Mouse (Mus musculus) forebrain, embryonic 15.5 days (tissue): ENCODE results near the gene Itch. TPM values are rescaled to one million over a fixed set of nuclear protein-coding genes. Genes with fewer than 3 reads are reported as not detected.
A peak's percentile ranks its signal among the peaks of the same experiment; 100 is the strongest.

Experiments
- ATAC-seq: fragments of 200-750 bp; cut with Nextera tagmentation; replicated peaks from 2 replicates; pipeline ENCODE4 v1.8.0; 2017; ENCODE audit warnings: mild to moderate bottlenecking, moderate TSS enrichment, moderate library complexity
- H3K27ac ChIP-seq: fragments of 300-500 bp; sonication (generic); replicated peaks from 2 replicates; pipeline ENCODE4 v1.5.1; 2015; ENCODE audit warnings: mild to moderate bottlenecking, inconsistent platforms
- H3K27me3 ChIP-seq: fragments of 300-500 bp; sonication (generic); 2 replicates; pipeline ENCODE4 v1.6.1; 2015; ENCODE audit warnings: inconsistent platforms
- H3K36me3 ChIP-seq: fragments of 300-500 bp; sonication (generic); 2 replicates; pipeline ENCODE4 v1.6.1; 2015; ENCODE audit warnings: mild to moderate bottlenecking, inconsistent platforms
- H3K4me1 ChIP-seq: fragments of 300-500 bp; sonication (generic); 2 replicates; pipeline ENCODE4 v1.6.1; 2015; ENCODE audit warnings: inconsistent platforms
- H3K4me2 ChIP-seq: fragments of 300-500 bp; sonication (generic); replicated peaks from 2 replicates; pipeline ENCODE4 v1.6.1; 2015; ENCODE audit warnings: mild to moderate bottlenecking, inconsistent platforms
- H3K4me3 ChIP-seq: fragments of 300-500 bp; sonication (generic); 2 replicates; pipeline ENCODE4 v1.5.1; 2015; ENCODE audit warnings: mild to moderate bottlenecking, inconsistent platforms
- H3K9ac ChIP-seq: fragments of 300-500 bp; sonication (generic); replicated peaks from 2 replicates; pipeline ENCODE4 v1.6.1; 2015; ENCODE audit warnings: mild to moderate bottlenecking, inconsistent platforms
- H3K9me3 ChIP-seq: fragments of 300-500 bp; sonication (generic); 2 replicates; pipeline ENCODE4 v1.6.1; 2016; ENCODE audit warnings: inconsistent platforms
- WGBS: fragments of 180-500 bp; shearing (Covaris S2); methylation state at CpG from one replicate; pipeline ENCODE4 v1.1.7; 2015; ENCODE audit warnings: mixed read lengths; 5-methylcytosine and 5-hydroxymethylcytosine counted together
- polyA plus RNA-seq: library from polyadenylated mRNA; unstranded; fragments of >200 nt; fragmentation: Nextera tagmentation; extraction: Ambion mirVana; gene quantifications from 2 replicates; pipeline ENCODE4 v1.2.1, GENCODE M21; 2015

Itch gene
- polyA plus RNA-seq, 1 experiment from 2014 or later: 48.8 TPM

DNA sequence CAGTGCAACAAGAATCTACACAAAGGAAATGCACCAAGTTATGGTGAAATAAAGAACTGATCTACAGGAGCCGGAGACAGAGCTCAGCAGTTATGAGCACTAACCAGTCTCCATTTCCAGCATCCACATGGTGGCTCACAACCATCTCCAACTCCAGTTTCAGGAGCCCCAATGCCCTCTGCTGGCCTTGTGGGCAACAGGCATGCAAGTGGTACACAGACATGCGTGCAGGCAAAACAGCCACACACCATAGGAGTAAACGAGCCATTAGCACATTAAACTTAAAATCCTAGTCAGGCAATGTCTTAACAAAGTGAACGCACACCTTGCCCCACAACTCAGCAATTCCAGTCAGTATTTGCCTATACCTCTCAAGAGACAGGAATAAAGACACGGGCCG is 138.6 kb downstream of the Itch start:
- H3K36me3 ChIP-seq: no peaks in the 10 kb centered on the region
- H3K27me3 ChIP-seq: no peaks in the 10 kb centered on the region
- no peak for ATAC-seq
- no peak overlapping the region for H3K4me2 ChIP-seq
- peaks cover 4% of the 10 kb centered on the region; the same call in 1 of the 2 replicates for H3K4me1 ChIP-seq
- WGBS: 83% methylated on average over 6 of the region's 6 CpGs
- no peak overlapping the region for H3K27ac ChIP-seq
- H3K4me3 ChIP-seq: no peak overlapping the region
- H3K9me3 ChIP-seq: no peaks in the 10 kb centered on the region
- H3K9ac ChIP-seq: no peak overlapping the region

DNA sequence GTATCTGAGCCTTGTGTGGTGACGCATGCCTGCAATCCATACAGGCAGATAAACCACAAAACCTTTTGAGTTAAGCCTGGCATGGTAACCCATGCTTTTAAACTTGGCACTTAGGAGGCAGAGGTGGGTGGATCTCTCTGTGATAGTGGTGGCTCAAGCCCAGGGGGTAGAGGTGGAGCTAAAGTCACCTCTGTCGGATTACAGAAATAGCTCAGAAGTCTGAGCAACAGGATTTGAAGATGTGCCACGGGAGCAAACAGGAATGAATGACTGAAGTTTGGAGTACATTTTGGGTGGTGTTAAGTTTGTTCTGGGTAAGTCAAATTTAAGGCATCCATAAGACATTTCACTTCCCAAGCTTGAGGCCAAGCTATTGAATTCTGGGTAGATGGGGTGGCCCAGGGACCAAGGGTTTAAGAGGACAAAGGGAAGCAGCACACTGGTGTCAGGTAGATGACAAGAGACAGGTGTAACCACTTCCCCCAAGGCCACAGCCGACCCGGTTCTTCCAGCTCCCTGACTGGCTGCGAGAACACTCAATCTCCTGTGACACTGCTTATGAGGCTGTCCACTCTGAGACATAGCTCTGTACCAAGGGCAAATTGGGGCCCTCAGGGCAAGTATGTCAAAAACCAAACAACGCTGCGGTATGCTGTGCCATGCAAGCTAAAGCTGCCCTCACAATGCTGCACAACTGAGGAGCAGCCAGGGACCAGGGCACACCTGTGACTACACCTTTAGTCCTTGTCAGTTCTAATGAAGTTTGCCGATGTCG is 139.3 kb downstream of the Itch start:
- Histone ChIP-seq H3K4me2 (no peak overlapping the region), H3K27ac (no peak overlapping the region), H3K4me3 (no peak overlapping the region), H3K9ac (no peak overlapping the region), H3K27me3 (no peaks in the 10 kb centered on the region), H3K9me3 (no peaks in the 10 kb centered on the region), H3K4me1 (peaks cover 9% of the 10 kb centered on the region), H3K36me3 (no peaks in the 10 kb centered on the region)
- ATAC-seq: no peak
- WGBS: 78% methylated on average over 10 of the region's 10 CpGs

DNA sequence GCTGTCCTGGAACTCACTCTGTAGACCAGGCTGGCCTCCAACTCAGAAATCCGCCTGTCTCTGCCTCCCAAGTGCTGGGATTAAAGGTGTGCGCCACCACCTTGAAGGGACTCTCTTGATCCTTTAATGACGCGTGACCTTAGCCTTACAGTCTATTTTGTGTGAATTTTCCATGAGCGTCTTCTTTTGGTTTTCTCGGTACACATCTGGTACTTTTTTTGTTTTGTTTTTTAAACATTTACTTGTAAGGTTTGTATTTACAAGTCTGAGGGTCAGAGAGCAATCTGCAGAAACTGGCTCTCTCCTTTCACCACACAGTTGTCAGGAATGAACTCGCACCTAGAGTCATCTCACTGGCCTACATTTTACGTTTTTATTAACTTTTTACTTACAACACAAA is 140.3 kb downstream of the Itch start:
- no peak for ATAC-seq
- Histone ChIP-seq H3K36me3 (0 out of 2 replicates have a peak, but pooled peaks cover 7% of the 10 kb centered on the region), H3K27ac (no peak overlapping the region), H3K9me3 (no peaks in the 10 kb centered on the region), H3K4me3 (no peak overlapping the region), H3K4me1 (peaks cover 14% of the 10 kb centered on the region), H3K4me2 (no peak overlapping the region), H3K27me3 (no peaks in the 10 kb centered on the region), H3K9ac (no peak overlapping the region)
- WGBS: 90% methylated on average over 8 of the region's 8 CpGs

DNA sequence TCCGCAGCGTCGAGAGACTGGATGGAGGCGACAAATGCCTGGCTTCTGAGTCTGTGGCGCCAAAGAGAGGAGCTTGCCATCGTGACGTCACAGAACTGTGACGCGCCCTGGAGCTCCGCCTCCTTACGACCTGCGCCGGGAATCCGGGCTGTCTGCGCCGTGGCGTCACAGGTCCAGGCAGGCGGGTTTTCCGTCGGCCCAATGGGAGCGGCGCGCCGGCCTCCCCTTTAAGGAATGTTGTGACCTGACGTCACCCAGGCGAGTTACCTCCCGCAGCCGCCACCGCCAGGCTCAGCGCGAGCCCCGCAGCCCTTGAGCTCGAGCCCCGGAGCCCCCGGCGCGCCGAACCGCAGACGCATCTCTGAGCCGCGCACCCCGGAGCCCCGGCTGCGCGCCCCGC is 142.9 kb downstream of the Itch start, which contains the start of gene Map1lc3a:
TSS of gene Map1lc3a (plus strand) at position 103 of the 400 bp plus-strand sequence.
- WGBS: under 1% methylated on average over 47 of the region's 47 CpGs
- H3K4me1 ChIP-seq: peaks cover 14% of the 10 kb centered on the region
- peak within 1 kb of the TSS; percentile 93 for H3K4me3 ChIP-seq
- peak within 1 kb of the TSS; percentile 84 for H3K9ac ChIP-seq
- no peaks in the 10 kb centered on the region for H3K9me3 ChIP-seq
- peak within 1 kb of the TSS; percentile 59 for H3K4me2 ChIP-seq
- no peaks in the 10 kb centered on the region for H3K27me3 ChIP-seq
- H3K27ac ChIP-seq: peak within 1 kb of the TSS; percentile 87
- ATAC-seq: peak; percentile 94
- H3K36me3 ChIP-seq: peaks cover 13% of the 10 kb centered on the region; the same call in 1 of the 2 replicates

Other genes with a start within 250 kb of the Itch start
- 69.1 and 70.9 TPM in 2 replicates for gene Eif2s2, start 240.6 kb upstream of the Itch start, polyA plus RNA-seq
- 0.13 and 0.18 TPM in 2 replicates for gene Gm14226, start 115.2 kb upstream of the Itch start, polyA plus RNA-seq
- gene Ahcy, start 59.0 kb upstream of the Itch start, polyA plus RNA-seq: 44.8 and 48.0 TPM in 2 replicates
- gene Dynlrb1, start 103.0 kb downstream of the Itch start, polyA plus RNA-seq: 632 and 664 TPM in 2 replicates
- gene Map1lc3a, start 142.8 kb downstream of the Itch start, polyA plus RNA-seq: 358 and 365 TPM in 2 replicates
- gene Pigu, start 223.9 kb downstream of the Itch start, polyA plus RNA-seq: 47.7 and 52.8 TPM in 2 replicates
- gene Trp53inp2, start 247.6 kb downstream of the Itch start, polyA plus RNA-seq: 73.2 and 87.6 TPM in 2 replicates